Mouse (Mus musculus): ENCODE results near the gene Wwox.

Gene Wwox

DNA sequence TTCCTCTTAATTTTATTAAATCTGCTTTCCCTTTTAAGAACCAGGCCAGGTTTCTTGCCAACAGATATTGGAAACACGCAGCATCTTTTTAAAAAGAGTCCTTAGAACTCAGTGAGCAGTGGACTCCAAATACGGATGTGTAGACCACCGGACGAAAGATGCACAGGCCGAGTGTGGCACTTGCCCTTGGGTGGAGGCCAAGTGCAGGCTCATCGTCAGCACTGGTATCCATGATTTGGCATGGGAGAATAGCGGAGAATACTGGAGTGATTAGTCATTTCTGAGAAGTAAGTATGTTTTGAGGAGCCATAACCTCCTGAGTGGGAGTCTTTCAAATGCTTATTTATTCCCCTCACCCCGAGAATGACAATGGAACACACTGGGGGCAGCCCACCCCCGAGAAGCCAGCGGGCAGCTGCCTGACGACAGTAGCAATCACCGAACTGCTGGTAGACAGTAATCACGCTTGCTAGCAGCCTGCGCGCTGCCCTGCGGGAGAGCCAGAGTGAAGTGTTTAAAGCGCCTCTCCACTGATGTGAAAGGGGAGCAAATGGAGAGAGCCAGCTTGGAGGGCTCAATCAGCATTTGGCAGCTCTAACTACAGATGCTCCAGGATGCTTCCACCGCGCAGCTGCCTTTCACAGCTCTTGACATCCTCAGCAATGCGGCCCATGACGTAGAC, 29.2 kb downstream of the Wwox start:
- peak in 1 of 2 experiments; percentile 43 for DNase-seq (ENCODE audit: low spot score in 2 of 2)

DNA sequence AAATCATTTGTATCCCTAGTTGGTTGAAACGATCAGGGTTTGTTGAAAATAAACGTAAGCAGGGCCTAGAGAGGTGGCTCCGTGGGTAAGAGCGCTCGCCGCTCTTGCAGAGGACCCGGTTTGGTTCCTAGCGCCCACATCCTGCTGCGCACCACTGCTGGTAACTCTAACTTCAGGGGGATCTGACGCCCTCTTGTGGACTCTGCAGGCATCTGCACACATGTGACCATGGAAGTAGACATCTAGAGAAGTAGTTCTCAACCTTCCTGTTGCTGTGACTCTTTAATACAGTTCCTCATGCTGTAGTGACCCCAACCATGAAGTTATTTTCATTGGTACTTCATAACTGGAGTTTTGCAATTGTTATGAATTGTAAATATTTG, 29.7 kb downstream of the Wwox start:
- no peak for DNase-seq (ENCODE audit: low spot score in 2 of 2)

DNA sequence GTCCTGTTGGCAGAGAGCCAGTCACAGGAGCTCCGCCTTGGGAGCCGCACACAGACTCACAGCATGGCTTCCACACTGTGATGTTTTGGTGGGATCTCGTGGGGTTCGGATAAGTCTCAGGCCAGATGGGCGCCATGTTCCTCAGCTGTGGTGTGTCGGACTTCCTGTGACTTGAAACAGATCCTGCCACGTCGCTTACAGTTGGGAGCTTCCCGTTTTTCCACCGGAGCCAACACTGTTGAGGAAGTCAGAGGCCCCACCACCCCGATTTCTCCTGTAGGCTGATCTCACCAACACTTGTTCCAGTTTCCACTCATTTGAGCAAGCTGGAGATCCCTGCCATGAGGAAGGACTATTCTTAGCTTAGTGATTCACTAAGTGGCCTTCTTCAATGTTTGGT, 34.1 kb downstream of the Wwox start:
- DNase-seq (ENCODE audit: low spot score in 2 of 2), result no peak

DNA sequence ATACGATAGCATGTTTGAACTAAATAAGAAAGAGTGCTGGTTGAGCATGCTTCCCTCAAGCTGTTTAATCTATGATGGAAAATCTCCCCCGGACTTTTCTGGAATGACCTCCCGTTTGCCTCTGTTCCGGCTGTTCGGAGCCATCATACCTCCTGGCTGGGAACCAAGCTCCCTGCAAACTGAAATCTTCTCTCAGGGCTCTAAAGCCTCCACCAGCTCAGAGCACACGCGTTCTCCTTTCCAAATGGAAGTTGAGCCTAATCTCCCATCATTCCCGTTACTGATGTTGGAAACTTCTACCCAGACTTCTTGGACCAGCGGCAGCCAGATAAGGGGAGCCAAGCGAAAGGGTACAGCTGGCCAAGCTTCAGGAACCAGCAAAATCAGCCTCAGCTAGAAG, 37.5 kb downstream of the Wwox start:
- no peak for DNase-seq (ENCODE audit: low spot score in 2 of 2)

DNA sequence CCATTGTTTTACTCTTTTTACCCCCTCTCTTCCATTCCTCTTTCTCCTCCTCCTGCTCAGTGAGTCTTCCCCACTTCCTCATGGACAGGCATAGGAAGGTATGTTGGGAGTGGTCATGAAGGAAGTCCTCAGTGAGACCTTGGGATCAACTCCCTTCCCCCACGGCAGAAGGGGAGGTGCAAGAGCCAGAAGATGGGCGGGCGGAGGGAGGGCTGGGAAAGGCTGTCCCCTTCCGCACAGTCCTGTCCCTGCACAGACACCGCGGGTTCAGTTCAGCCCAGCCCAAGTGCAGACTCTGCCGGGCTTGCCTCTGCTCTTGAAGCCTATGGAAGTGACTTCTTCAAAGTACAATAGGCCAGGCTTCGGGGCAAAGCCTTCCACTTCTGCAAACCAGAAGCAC, 38.3 kb downstream of the Wwox start:
- DNase-seq (ENCODE audit: low spot score in 2 of 2), result no peak

DNA sequence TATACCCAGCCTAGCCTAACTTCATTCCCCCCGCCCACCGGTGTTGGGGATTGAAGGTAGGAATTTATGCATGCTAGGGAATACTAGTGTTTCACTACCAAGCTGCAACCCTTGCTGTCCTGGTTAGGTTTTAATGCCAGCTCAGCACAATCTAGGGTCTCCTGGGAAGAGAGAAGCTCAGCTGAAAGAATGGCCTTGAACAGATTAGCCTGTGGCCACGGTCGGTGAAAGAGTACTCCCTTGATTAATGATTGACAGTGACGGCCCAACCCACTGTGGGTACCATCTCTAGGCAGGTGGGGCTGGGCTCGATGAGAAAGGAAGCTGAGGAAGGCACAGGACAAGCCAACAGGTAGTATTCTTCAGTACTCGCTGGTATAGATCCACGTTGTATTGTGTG, 40.3 kb downstream of the Wwox start:
- no peak for DNase-seq (ENCODE audit: low spot score in 2 of 2)

DNA sequence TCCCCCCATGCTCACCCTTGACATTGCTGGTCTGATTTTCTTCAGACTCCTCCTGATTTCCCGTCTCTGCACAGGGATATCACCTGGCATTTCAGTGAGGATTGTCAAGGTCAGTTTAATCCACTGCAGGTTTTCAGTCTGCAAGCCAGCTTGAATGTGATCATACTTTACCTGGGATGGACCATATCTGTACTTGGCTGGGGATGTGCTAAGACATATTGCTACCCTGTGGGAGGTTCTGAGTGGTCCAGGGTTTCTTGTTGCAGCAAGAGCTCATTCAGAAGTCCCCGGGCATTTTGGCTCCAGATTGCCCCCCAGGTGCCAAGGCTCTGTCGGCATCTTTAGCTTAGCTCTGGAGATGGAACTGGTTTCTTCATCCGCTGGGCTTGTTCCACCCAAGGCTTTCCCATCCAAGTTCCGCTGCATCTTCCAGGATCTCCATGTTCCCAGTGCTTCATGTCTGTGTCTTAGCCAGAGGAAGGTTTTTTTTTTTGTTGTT, 52.3 kb downstream of the Wwox start:
- no peak for DNase-seq (ENCODE audit: low spot score in 2 of 2)

DNA sequence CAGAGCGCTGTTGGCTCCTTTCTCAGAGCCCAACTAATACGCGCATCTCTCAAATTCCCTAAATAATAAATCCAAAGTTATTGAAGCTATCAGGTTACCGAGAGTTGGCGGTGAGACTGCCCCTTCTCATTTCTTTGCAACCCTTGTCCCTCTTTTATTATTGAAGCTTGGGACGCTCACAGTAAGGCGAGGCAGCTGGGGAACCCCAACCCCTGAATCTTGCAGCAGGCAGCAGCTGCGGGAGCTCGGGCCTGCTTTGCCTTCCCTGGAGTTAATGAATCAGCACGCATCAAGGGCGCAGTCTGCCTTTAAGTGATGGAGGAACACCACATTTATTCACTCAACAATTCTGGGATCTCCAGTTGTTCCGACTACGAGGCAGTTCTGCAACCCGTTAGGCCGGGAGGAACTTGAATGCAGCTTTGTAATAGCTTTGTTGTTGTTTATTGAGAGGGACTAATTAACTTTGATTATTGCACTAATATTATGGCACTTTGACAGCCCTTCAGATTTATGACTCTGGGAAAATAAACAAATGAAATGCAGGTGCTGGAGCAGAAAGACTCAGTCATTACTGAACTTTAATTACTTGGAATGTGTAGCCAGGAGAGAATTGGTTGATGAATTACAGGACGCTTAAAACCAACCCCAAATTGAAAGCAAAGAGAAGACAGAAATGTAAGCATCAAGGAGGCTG, 60.1 kb downstream of the Wwox start:
- DNase-seq (ENCODE audit: low spot score in 2 of 2), result no peak

DNA sequence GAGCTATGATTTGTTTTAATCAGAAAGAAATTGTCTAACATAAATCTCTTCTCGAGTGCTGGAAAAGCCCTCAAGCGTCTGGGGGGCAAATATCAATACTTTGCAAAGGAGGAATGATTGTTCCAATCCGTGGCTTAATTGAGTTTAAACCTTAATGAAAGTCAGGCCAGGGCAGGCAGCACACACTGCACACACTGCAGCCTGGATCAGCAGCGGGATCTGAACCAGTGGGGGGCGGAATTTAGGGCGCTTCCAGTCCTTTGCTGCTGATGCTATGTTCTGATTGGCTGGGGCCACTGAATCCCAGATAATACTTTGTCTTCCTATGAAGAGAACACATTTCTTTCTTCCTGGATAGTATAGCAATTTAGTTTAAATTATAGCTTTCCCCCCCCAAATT, 62.5 kb downstream of the Wwox start:
- DNase-seq (ENCODE audit: low spot score in 2 of 2), result no peak

DNA sequence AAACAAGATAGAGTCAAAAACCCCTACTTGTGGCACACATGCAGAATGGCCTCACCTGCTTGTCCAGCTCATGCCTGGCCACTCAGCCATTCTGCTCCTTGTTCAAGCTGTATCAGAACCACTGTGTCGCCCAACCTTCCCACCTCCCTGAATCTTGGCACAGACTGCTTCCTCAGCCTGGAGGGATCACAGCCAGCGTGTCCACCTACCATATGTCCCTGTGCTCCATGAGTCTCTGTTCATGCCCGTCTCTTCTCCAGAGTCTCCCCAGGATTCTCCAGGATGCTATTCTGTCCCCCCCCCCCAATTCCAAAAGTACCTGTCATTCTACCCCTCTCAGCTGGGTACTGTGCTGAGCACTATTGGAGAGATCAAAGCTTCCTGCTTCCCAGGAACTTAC, 63.7 kb downstream of the Wwox start:
- DNase-seq (ENCODE audit: low spot score in 2 of 2), result no peak

DNA sequence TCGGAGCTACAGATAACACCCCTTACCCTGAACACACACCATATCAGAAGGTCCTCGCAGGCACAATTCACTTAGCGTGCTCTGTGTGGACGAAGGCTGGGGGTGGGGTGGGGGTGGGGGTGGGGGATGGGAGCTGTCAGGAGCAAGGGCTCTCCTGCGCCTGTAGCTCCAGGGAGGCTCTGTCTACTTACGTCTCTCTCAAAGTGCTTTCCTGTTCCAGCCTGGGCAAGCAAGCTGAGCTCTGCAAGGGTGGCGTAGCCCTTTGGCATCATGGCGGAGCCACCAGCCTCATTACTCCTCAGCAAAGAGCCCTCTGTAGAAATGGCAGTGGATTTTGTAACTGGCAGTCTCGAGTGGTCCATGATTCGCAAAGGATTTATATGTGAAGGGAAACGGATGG, 65.4 kb downstream of the Wwox start:
- DNase-seq (ENCODE audit: low spot score in 2 of 2), result no peak

DNA sequence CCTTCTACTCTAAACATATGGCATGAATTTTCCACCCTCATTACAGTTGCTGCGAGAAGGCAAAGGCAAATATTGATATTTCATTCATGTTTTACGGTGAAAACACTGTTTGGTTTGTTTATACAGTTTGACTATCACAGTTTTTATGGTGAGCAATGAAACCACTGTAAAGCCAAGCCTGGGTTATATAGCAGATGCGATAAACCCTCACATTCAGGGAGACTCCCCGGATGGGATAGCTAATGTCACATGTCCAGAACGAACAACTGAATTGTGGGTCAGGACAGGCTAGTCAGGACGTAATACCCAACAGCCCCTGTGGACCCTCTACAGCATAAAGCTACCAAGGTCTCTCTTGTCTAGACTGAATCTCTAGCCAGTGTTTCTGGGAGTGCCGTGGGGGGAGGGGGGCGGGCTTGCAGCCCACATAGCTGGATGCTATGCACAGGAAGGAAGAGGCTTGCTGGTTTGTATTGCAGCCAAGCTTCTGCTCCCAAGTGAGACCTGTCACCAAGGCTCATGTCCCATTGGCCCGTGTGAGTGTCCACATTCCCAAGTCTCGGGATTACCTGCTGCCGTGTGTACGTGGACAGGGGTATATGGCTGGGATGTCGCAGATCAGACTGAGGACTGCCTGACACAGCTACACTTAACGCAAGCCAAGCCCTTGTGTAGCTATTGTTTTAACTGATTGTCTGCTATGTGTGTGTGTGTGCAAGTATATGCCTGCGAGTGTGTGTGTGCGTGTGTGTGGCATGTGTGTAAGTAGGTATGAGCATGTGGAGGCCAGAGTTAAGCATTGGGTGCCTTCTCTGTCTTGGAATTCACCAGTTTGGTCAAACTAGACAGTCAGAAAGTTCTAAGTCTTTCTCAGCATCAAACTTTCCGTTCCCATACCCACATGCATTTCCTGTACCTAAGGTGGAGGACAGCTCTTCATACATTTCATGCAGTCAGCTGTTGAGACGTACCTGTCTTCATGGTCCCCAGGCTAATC, 66.2 kb downstream of the Wwox start:
- no peak for DNase-seq (ENCODE audit: low spot score in 2 of 2)

DNA sequence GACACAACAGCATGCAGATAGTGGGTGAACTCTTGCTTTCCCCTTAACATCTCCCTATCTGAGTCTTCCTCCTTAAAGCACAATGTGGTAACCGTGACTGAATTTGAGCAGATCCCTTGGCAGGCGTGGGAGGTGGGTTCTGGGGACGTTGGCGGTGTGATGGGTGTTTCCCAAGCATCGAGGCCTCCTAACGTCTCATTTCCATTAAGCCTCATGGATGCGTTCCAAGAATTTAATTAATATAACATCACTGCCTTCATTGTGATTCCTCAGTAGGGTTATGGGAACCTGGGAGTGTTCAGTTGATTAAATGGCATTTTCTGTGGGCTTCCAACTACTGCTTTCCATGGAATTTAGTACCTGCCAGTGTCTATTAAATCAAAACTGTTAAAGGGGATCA, 67.9 kb downstream of the Wwox start:
- no peak for DNase-seq (ENCODE audit: low spot score in 2 of 2)

DNA sequence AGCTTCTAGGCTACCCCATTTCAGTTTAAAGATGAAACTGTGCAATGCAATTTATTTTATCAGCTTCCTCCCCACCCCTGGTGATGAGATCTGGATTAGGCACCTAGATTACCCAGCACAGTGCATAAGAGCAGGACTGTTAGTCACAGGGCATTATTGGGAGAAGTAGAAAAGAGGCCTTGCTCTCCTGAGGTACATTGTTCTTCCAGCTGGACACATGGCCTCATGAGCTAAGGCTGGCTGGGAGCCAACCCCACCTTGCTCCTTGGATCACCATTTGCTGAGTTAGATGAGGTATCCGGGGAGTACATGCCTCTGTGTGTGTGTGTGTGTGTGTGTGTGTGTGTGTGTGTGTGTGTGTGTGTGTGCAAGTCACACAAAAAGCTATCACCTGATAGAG, 70.8 kb downstream of the Wwox start:
- no peak for DNase-seq (ENCODE audit: low spot score in 2 of 2)

DNA sequence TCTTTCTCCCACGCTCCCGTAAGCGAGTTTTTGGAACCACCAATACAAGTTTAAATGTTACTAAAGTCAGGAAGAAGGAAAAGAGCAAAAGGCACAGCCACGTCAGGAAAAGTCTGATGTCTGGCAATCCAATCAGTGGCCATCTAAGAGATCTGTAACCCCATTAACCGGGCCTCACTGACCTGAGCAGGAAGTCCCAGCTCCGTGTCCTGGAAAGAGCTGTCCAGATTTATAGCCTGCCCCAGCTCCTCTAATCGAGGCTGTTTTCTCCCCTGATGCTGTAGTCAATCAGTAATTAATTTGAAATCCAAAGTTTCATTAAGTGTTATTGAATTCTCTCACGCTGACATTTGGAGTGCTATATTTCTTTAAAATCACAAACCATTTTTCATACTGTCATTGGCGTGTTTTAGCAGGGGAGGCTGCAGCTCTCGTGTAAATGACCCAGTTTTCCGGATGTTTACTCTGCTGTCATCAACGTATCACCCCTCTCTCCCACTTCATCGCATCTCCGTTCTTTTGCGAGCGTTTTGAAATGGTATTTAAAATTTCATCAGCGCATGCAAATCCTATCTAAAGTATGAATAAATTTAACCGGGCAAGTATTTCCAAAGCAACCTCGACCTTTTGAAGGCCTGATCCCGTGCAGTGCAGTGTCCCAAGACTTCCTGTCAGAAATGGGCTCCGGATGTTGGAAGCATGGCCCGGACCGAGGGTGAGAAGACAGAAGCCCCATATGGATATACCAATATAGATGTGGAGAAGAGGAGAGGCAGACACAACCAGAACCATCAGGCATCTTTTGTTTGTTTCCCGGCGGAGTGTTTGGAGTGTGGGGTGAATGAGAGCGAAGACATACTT, 72.8 kb downstream of the Wwox start:
- DNase-seq (ENCODE audit: low spot score in 2 of 2), result no peak

DNA sequence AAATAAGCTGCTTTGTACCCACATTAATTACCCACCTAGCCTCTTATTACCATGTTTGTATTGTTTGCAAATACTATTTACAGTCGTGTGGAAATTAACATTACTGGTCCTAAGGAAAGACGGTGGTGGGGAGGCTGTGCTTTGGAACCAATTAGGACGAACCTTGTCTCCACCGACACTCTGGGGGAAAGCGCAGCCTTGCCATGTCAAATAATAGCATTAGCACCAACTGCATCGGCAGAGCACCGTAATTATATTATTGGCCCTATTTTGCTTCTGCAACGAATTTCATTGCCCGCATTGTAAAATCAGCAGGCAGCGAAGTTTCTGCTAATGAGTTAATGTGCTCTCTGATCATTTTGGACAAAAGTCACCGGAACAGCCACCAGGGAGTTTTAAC, 75.2 kb downstream of the Wwox start:
- no peak for DNase-seq (ENCODE audit: low spot score in 2 of 2)

DNA sequence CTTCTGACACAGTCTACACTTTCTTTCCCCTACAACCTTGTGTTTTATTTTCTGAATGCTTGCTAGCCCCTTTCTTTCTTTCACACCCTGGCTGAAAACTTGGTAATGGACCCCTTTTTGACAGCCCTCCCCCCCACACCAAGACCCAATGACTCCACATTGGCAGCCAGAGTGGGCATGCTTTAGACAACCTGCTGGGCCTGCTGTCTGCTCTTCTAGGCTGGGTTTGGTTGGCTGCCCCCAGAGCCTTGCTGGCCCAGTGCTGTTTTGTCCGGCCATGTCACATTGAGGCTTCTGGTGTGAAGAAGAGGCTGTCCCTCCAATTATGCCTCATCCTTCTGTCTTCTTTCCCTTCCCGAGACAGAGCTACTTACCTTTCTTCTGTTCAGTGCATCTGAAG, 83.6 kb downstream of the Wwox start:
- no peak for DNase-seq (ENCODE audit: low spot score in 2 of 2)

DNA sequence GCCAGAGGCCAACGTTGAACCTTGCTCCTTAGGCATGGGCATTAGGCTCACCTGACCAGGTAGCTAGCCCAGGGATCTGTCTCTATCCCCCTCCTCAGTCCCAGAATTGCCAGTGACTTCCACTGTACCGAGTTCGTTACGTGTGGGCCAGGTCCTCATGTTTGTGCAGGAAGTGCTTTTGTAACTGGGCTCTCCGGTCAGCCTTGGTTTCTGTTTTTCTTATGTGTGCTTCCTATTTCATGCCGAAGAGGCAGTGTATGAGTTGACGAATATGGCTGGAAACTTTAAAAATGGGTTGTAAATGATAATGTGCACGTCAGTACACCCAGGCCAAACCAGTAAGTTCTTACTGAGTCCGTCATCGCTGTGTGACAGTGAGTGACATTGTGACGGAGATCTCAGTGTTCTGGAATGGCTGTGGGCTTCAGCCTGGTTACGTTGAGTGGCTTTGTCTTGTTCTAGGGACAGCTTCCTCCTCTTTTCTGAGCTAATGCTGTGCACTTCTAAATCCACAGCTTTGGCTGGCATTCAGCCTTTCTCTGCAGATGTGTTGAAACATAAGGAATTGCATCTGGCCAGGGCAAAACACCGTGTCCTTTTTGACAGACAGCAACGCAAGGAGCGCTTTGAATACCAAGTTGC, 87.3 kb downstream of the Wwox start:
- DNase-seq (ENCODE audit: low spot score in 2 of 2), result no peak

DNA sequence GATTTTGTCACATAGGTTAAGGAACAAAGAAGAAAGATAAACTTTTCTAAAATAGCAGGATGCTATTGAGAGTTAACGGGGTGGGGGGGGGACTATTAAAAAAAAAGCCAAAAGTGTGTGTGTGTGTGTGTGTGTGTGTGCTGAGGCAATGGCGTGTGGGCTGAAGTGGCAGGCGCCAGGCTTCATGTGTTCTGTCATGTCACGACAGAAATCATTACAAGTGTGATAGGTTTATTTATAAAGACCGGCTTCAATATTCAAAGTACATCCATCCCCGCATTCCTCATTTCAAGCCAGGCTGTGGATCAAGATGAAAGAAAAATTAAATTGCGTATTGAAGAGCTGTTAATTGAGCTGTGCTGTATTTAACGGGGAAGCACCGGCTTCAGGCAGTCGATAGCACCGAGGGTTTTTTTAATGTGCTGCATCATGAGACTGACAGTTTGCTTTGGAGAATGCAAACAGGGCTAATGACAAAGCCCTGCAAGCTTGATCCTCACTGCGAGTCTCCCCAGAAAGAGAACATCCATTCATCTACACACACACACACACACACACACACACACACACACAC, 88.3 kb downstream of the Wwox start:
- no peak for DNase-seq (ENCODE audit: low spot score in 2 of 2)

DNA sequence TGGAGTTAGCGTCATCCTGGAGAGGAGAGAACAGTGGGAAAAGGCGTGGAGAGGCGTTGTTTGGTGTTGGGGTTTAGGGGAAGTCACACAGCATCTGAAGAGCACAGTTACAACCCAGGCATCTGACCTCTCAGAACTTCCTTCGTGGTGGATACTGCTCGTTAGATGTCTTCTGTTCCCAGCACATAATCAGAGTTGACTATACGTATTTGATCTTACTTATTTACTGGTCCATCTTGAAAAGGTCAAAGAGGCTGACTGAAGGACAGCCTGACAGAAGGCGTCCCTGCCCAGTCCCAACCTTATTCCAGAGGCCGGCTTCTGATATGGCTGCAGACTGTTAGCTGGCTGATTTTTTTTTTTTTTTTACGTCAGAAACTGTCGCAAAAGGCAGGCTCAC, 90.1 kb downstream of the Wwox start:
- no peak for DNase-seq (ENCODE audit: low spot score in 2 of 2)

DNA sequence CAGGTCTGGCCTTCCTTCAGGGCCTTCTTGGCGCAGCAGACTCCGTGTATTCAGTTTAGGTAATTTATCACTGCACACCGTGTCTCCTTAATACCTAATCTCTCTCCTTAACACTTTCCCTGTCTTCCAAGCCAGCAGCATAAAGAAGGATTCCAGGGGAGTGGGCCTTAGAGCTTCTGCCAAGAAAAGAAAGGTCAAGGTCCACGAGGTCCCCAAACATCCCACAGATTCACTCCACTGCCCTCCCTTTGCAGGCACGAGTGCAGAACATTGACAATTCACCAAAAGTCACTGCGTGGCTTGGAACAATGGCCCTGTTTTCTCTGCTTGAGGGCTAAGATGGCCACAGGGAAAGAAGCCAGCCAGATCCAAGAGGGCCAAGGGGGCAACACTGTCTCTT, 96.7 kb downstream of the Wwox start:
- DNase-seq (ENCODE audit: low spot score in 2 of 2), result no peak

All from cerebellum, postnatal 4 days (tissue).